Mouse (Mus musculus) intestine, embryonic 14.5 days (tissue): ENCODE data around the gene Itm2b. TPM values are rescaled to one million over a fixed set of nuclear protein-coding genes. Genes with fewer than 3 reads are reported as not detected.
A peak's percentile ranks its signal among the peaks of the same experiment; 100 is the strongest.

ENCODE experiments used
- ATAC-seq: fragments of 200-750 bp; cut with Nextera tagmentation; replicated peaks from 2 replicates; pipeline ENCODE4 v1.8.0; 2017; ENCODE audit warnings: low read depth, moderate number of reproducible peaks, moderate TSS enrichment, moderate library complexity; ENCODE audit not compliant: low FRiP score, low TSS enrichment
- DNase-seq: peaks from one replicate; pipeline ENCODE4 v3.0.0-alpha.2; 2018; ENCODE audit warnings: low spot score
- H3K27ac ChIP-seq: fragments of 300-500 bp; sonication (generic); 2 replicates; pipeline ENCODE4 v1.5.1; 2014; ENCODE audit warnings: low read depth, mild to moderate bottlenecking, control low read depth
- H3K27me3 ChIP-seq: fragments of 300-500 bp; sonication (generic); replicated peaks from 2 replicates; pipeline ENCODE4 v1.6.1; 2014; ENCODE audit warnings: low read length, control low read depth; ENCODE audit not compliant: control insufficient read depth, insufficient read depth
- H3K36me3 ChIP-seq: fragments of 300-500 bp; sonication (generic); 2 replicates; pipeline ENCODE4 v1.6.1; 2014; ENCODE audit warnings: low read length, control low read depth; ENCODE audit not compliant: control insufficient read depth, insufficient read depth
- H3K4me1 ChIP-seq: fragments of 300-500 bp; sonication (generic); replicated peaks from 2 replicates; pipeline ENCODE4 v1.6.1; 2014; ENCODE audit warnings: low read length, control low read depth, mixed read lengths; ENCODE audit not compliant: control insufficient read depth, insufficient read depth
- H3K4me2 ChIP-seq: fragments of 300-500 bp; sonication (generic); 2 replicates; pipeline ENCODE4 v1.6.1; 2014; ENCODE audit warnings: low read length
- H3K4me3 ChIP-seq: fragments of 300-500 bp; sonication (generic); 2 replicates; pipeline ENCODE4 v1.5.1; 2014; ENCODE audit warnings: low read depth, low read length, control low read depth, mixed read lengths
- H3K9ac ChIP-seq: fragments of 300-500 bp; sonication (generic); 2 replicates; pipeline ENCODE4 v1.6.1; 2014; ENCODE audit warnings: mild to moderate bottlenecking, low read length
- H3K9me3 ChIP-seq: fragments of 300-500 bp; sonication (generic); 2 replicates; pipeline ENCODE4 v1.6.1; 2016; ENCODE audit warnings: low read length, control low read depth; ENCODE audit not compliant: control insufficient read depth
- WGBS: fragments of 180-500 bp; shearing (Covaris S2); extraction: QIAGEN DNeasy Blood & Tissue Kit; methylation state at CpG from one replicate; pipeline ENCODE4 v1.1.7; 2014; 5-methylcytosine and 5-hydroxymethylcytosine counted together
- polyA plus RNA-seq: library from polyadenylated mRNA; unstranded; fragments of >200 nt; fragmentation: Nextera tagmentation; extraction: Ambion mirVana; gene quantifications from 2 replicates; pipeline ENCODE4 v1.2.1, GENCODE M21; 2014

Gene Itm2b
- polyA plus RNA-seq, 1 experiment from 2014 or later = 606 TPM

- no peak for DNase-seq
- ATAC-seq = no peak
- Histone ChIP-seq H3K27ac (peak overlapping the region; percentile 29; the same call in 1 of the 2 replicates), H3K9ac (no peak overlapping the region), H3K4me2 (no peak overlapping the region), H3K4me1 (peaks cover 9% of the 10 kb centered on the region; the same call in 1 of the 2 replicates), H3K9me3 (no peaks in the 10 kb centered on the region), H3K4me3 (no peak overlapping the region), H3K27me3 (no peaks in the 10 kb centered on the region), H3K36me3 (no peaks in the 10 kb centered on the region)
- 64% methylated on average over 7 of the region's 7 CpGs for WGBS
Observed at GRCm38 (mm10) chr14:73389059-73389458, 4.0 kb upstream of the Itm2b start.

DNA sequence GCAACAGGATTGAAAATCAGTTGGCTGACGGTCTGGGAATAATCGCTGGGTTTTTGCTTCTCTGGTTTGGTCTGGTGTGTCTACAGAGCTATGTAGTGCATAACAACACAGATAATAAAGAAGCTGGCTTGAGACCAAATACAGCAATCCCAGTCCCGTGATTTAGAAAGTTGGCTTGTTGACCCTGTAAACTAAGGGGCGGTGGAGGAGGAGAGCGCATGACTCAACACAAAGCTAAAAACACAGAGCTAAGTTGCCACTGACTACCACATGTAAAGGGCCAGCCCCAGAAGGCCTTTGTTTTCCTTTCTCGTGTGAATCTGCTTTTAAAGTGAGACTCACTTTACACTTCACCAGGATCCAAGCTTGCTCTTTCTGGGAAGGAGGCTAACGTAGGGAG is 3.5 kb upstream of the Itm2b start:
- WGBS = 52% methylated on average over 7 of the region's 7 CpGs
- H3K36me3 ChIP-seq = no peaks in the 10 kb centered on the region
- no peaks in the 10 kb centered on the region for H3K9me3 ChIP-seq
- H3K27ac ChIP-seq = peak overlapping the region; percentile 29; the same call in 1 of the 2 replicates
- H3K4me3 ChIP-seq = no peak overlapping the region
- H3K9ac ChIP-seq = no peak overlapping the region
- DNase-seq = no peak
- H3K4me1 ChIP-seq = peaks cover 11% of the 10 kb centered on the region; the same call in 1 of the 2 replicates
- no peak overlapping the region for H3K4me2 ChIP-seq
- no peaks in the 10 kb centered on the region for H3K27me3 ChIP-seq
- ATAC-seq = no peak

DNA sequence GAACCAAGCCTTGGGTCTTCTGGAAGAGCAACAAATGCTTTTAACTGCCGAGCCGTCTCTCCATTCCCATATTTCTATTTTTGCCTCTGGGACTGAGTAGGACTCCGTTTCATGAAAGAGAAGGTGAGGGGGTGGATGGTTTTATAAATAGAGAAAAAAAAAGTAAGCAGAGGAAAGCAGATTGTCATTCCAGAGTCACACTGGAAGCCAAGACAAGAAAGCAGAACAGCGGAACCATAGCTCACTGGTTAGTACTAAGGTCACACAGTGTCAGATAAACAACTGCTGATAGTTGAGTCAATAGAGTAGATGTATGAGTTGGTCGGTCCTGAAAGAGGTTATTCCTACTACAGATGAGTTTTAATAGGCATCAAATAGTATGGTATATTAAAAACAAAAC is 1.4 kb upstream of the Itm2b start:
- H3K4me1 ChIP-seq = peaks cover 19% of the 10 kb centered on the region; the same call in 1 of the 2 replicates
- no peaks in the 10 kb centered on the region for H3K36me3 ChIP-seq
- H3K4me3 ChIP-seq = no peak overlapping the region
- no peak overlapping the region for H3K4me2 ChIP-seq
- no peak overlapping the region for H3K27ac ChIP-seq
- no peak overlapping the region for H3K9ac ChIP-seq
- H3K27me3 ChIP-seq = no peaks in the 10 kb centered on the region
- DNase-seq (no peak), ATAC-seq (no peak)
- no peaks in the 10 kb centered on the region for H3K9me3 ChIP-seq
- 77% methylated on average over 5 of the region's 5 CpGs for WGBS

GRCm38 (mm10) chr14:73385720-73386374 is 758 bp upstream of the Itm2b start:
- peak overlapping the region; percentile 96 for H3K27ac ChIP-seq
- peak overlapping the region; percentile 98; the same call in 1 of the 2 replicates for H3K9ac ChIP-seq
- peak overlapping the region; percentile 92 for H3K4me3 ChIP-seq
- no peaks in the 10 kb centered on the region for H3K36me3 ChIP-seq
- H3K4me1 ChIP-seq = peaks cover 19% of the 10 kb centered on the region; the same call in 1 of the 2 replicates
- WGBS = 79% methylated on average over 2 of the region's 2 CpGs
- H3K9me3 ChIP-seq = no peaks in the 10 kb centered on the region
- DNase-seq (no peak), ATAC-seq (no peak; the same call in 1 of the 2 replicates)
- peak overlapping the region; percentile 83 for H3K4me2 ChIP-seq
- H3K27me3 ChIP-seq = no peaks in the 10 kb centered on the region

DNA sequence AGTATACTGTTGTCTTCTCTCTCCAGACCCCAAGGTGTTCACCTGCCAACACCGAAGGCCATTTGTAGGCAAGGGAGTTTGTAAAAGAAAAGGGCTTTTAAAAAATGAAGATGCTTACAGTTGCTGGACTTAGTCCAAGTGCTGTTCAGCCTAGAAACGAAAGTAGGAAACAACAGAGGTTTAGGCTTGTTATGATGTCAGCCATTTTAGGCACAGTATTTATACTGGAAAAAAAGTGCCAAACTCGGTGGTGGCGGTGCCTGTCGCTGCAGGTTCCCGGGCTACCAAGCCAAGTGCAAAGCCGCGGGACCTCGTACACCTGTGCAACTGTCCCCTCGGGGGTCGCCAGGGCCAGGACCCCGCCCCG is 560 bp downstream of the Itm2b start:
- H3K27ac ChIP-seq = peak overlapping the region; percentile 96
- peak overlapping the region; percentile 98 for H3K9ac ChIP-seq
- H3K4me3 ChIP-seq = peak overlapping the region; percentile 92
- no peaks in the 10 kb centered on the region for H3K9me3 ChIP-seq
- peaks cover 10% of the 10 kb centered on the region for H3K36me3 ChIP-seq
- peaks cover 19% of the 10 kb centered on the region; the same call in 1 of the 2 replicates for H3K4me1 ChIP-seq
- ATAC-seq = no peak
- 0% methylated on average over 13 of the region's 13 CpGs for WGBS
- H3K27me3 ChIP-seq = no peaks in the 10 kb centered on the region
- peak overlapping the region; percentile 83 for H3K4me2 ChIP-seq
- DNase-seq = no peak

DNA sequence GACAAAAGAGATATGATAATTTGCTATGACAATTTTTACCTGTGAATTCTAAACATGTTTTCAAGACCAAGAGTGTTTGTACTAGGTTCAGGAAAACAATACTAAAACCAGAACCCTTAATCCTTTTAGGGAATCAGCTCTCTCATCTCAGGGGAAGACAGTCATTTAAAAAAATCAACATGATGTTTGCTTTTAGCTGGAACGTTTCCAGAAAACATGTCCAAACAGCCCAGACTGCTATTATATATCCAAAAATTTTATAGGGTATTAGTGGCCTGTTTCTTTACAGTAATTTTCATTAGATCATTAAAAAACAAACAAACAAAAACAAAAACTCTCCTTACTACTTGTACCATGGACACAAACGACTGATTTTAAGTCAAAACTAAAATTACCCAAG is 1.3 kb downstream of the Itm2b start:
- no peak for DNase-seq
- WGBS = 31% methylated on average over 2 of the region's 2 CpGs

DNA sequence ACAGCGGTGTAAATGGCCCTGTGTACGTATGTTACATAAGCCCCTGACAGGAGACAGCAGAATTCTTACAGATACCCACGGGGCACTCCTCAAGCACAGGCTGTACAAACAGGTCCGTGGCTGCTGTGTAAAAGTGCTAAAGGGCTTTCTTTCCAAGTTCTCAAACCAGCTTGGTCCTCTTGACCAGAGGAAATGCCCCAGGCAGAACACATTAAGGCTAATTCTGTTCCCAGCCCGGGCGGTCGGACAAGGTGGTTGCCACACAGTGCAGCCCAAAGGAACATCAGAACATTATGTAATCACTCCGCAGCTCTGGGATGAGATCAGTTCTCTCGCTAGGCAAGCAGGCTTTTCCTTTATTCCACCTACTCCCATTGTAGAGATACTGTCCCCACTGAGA is 2.4 kb downstream of the Itm2b start:
- peaks cover 21% of the 10 kb centered on the region for H3K4me1 ChIP-seq
- ATAC-seq (no peak), DNase-seq (no peak)
- H3K9me3 ChIP-seq = no peaks in the 10 kb centered on the region
- H3K36me3 ChIP-seq = peaks cover 25% of the 10 kb centered on the region
- peak overlapping the region; percentile 83 for H3K4me2 ChIP-seq
- H3K4me3 ChIP-seq = 0 out of 2 replicates have a peak overlapping the region, but pooled peaks have one; percentile 92
- H3K9ac ChIP-seq = no peak overlapping the region
- H3K27me3 ChIP-seq = no peaks in the 10 kb centered on the region
- 65% methylated on average over 9 of the region's 9 CpGs for WGBS
- no peak overlapping the region for H3K27ac ChIP-seq

More for the DNA sequence above, 1.3 kb downstream of the Itm2b start:
- Histone ChIP-seq H3K9me3 (no peaks in the 10 kb centered on the region), H3K4me3 (peak overlapping the region; percentile 92), H3K27me3 (no peaks in the 10 kb centered on the region), H3K9ac (peak overlapping the region; percentile 98), H3K27ac (no peak overlapping the region), H3K4me2 (peak overlapping the region; percentile 83), H3K36me3 (peaks cover 17% of the 10 kb centered on the region), H3K4me1 (peaks cover 18% of the 10 kb centered on the region; the same call in 1 of the 2 replicates)
- no peak for ATAC-seq

GRCm38 (mm10) chr14:73381559-73381958 is 3.5 kb downstream of the Itm2b start:
- no peaks in the 10 kb centered on the region for H3K9me3 ChIP-seq
- no peak overlapping the region for H3K27ac ChIP-seq
- H3K4me2 ChIP-seq = no peak overlapping the region
- H3K4me1 ChIP-seq = peaks cover 33% of the 10 kb centered on the region
- no peak for DNase-seq
- no peak overlapping the region for H3K4me3 ChIP-seq
- ATAC-seq = no peak
- 65% methylated on average over 4 of the region's 4 CpGs for WGBS
- no peak overlapping the region for H3K9ac ChIP-seq
- peaks cover 25% of the 10 kb centered on the region for H3K36me3 ChIP-seq
- no peaks in the 10 kb centered on the region for H3K27me3 ChIP-seq

- 85% methylated on average over 6 of the region's 6 CpGs for WGBS
- ATAC-seq = no peak
- Histone ChIP-seq H3K4me3 (no peak overlapping the region), H3K4me1 (peaks cover 51% of the 10 kb centered on the region), H3K27ac (0 out of 2 replicates have a peak overlapping the region, but pooled peaks have one; percentile 75), H3K4me2 (no peak overlapping the region), H3K9ac (no peak overlapping the region), H3K9me3 (no peaks in the 10 kb centered on the region), H3K27me3 (no peaks in the 10 kb centered on the region), H3K36me3 (peaks cover 25% of the 10 kb centered on the region)
- no peak for DNase-seq
Observed at GRCm38 (mm10) chr14:73377804-73378203, 7.3 kb downstream of the Itm2b start.
